Comparison of ENCODE assay signal across 8 mouse cellular contexts in the genomic region with DNA sequence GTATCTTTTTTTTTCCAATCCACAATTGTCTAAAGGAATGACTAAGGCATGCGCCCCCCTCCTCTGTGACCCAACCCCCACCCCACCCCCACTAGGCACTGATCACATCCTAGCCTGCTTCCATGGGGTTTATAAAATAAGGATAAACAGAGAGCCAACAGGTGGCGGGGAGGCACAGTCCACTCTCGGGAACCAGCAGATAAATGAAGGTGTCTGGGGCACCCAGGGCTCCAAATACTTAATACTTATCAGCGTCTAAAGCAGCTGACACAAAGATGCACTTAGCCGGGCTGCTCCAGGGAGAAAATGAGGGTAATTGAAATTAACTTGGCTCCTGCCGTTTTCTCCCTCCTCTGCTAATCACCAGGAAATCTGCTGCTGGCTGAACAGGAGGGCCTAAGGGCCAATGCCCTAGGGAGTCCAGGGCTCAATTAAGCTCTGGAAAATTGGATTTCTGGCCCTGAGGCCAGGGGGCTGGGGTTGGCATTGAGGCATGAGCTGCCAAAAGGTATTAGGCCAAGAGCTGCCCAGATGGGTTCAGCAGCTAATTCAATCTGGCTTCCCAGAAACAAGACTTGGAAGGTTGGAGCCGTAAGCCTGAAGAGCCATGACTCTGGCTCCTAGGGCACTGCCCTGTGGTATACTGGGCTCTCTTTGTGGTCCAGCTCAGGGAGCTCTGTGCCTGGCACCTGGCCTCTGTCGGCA. TPM values are rescaled to one million over a fixed set of nuclear protein-coding genes. Genes with fewer than 3 reads are reported as not detected.
DNase-seq lines count a peak whose midpoint lies in the region; ATAC-seq and TF ChIP-seq lines count a peak whose summit lies in the region.

No protein-coding gene starts in this region.

- H3K4me3 ChIP-seq in heart, embryonic 13.5 days = no peak overlapping the region
- H3K4me3 ChIP-seq in hindbrain, embryonic 13.5 days = no peak overlapping the region
- H3K4me3 ChIP-seq in neural tube, embryonic 11.5 days (ENCODE audit: low read depth, low read length) = no peak overlapping the region
- H3K4me3 ChIP-seq in lung, adult 2 months (replicated peaks; ENCODE audit: extremely low read depth, low read depth, low read length) = no peak overlapping the region
- H3K4me3 ChIP-seq in liver, embryonic 12.5 days = no peak overlapping the region

- H3K27ac ChIP-seq in heart, embryonic 13.5 days (replicated peaks) = peak overlapping the region; percentile 63; the same call in 1 of the 2 replicates
- peak overlapping the region; percentile 9 for H3K27ac ChIP-seq in hindbrain, embryonic 13.5 days
- 0 out of 2 replicates have a peak overlapping the region, but pooled peaks have one; percentile 41 for H3K27ac ChIP-seq in neural tube, embryonic 11.5 days (ENCODE audit: low read depth, low read length)
- H3K27ac ChIP-seq in liver, embryonic 12.5 days = no peak overlapping the region

- H3K9ac ChIP-seq in heart, embryonic 13.5 days = no peak overlapping the region
- H3K9ac ChIP-seq in hindbrain, embryonic 13.5 days = 0 out of 2 replicates have a peak overlapping the region, but pooled peaks have one; percentile 2
- H3K9ac ChIP-seq in neural tube, embryonic 11.5 days (ENCODE audit: low read length) = no peak overlapping the region
- H3K9ac ChIP-seq in liver, embryonic 12.5 days = no peak overlapping the region

- no peak for TF ChIP-seq CTCF in lung, adult 2 months (IDR thresholded peaks at IDR 0.05; ENCODE audit: insufficient read depth, low read length)

- 0 out of 2 replicates have a peak, but pooled peaks cover 7% of the 10 kb centered on the region for H3K27me3 ChIP-seq in heart, embryonic 13.5 days (replicated peaks)
- 0 out of 2 replicates have a peak, but pooled peaks cover 3% of the 10 kb centered on the region for H3K27me3 ChIP-seq in hindbrain, embryonic 13.5 days
- H3K27me3 ChIP-seq in neural tube, embryonic 11.5 days (ENCODE audit: control insufficient read depth, insufficient read depth, low read length) = no peaks in the 10 kb centered on the region
- 0 out of 2 replicates have a peak, but pooled peaks cover 2% of the 10 kb centered on the region for H3K27me3 ChIP-seq in liver, embryonic 12.5 days (replicated peaks)

- peaks cover 18% of the 10 kb centered on the region for H3K4me1 ChIP-seq in heart, embryonic 13.5 days
- H3K4me1 ChIP-seq in hindbrain, embryonic 13.5 days (replicated peaks) = peaks cover 21% of the 10 kb centered on the region
- H3K4me1 ChIP-seq in neural tube, embryonic 11.5 days (ENCODE audit: control insufficient read depth, insufficient read depth, low read length) = 0 out of 2 replicates have a peak, but pooled peaks cover 4% of the 10 kb centered on the region
- H3K4me1 ChIP-seq in lung, adult 2 months (ENCODE audit: control insufficient read depth, insufficient read depth, low read length) = no peaks in the 10 kb centered on the region
- H3K4me1 ChIP-seq in liver, embryonic 12.5 days = no peaks in the 10 kb centered on the region

- no peak for TF ChIP-seq POLR2A in lung, adult 2 months (IDR thresholded peaks at IDR 0.05; ENCODE audit: borderline replicate concordance, extremely low read depth, low read depth, low read length)

- H3K4me2 ChIP-seq in heart, embryonic 13.5 days = peak overlapping the region; percentile 33
- no peak overlapping the region for H3K4me2 ChIP-seq in hindbrain, embryonic 13.5 days
- no peak overlapping the region for H3K4me2 ChIP-seq in neural tube, embryonic 11.5 days (ENCODE audit: low read depth)
- H3K4me2 ChIP-seq in liver, embryonic 12.5 days = no peak overlapping the region

- ATAC-seq in heart, embryonic 13.5 days (ENCODE audit: extremely low read depth, insufficient number of reproducible peaks, low FRiP score, low TSS enrichment) = no peak
- ATAC-seq in hindbrain, embryonic 13.5 days (ENCODE audit: low FRiP score) = peak; percentile 85
- ATAC-seq in neural tube, embryonic 11.5 days (ENCODE audit: insufficient read depth, low FRiP score, low TSS enrichment) = no peak; the same call in 1 of the 2 replicates
- no peak for ATAC-seq in liver, embryonic 12.5 days

- WGBS in heart, embryonic 13.5 days = 26% methylated on average over 8 of the region's 8 CpGs
- WGBS in hindbrain, embryonic 13.5 days = 29% methylated on average over 8 of the region's 8 CpGs
- 34% methylated on average over 8 of the region's 8 CpGs for WGBS in neural tube, embryonic 11.5 days
- 39% methylated on average over 8 of the region's 8 CpGs for WGBS in lung, adult 2 months
- 51% methylated on average over 8 of the region's 8 CpGs for WGBS in liver, embryonic 12.5 days (ENCODE audit: insufficient replicate concordance)

- H3K9me3 ChIP-seq in heart, embryonic 13.5 days = no peaks in the 10 kb centered on the region
- H3K9me3 ChIP-seq in hindbrain, embryonic 13.5 days = no peaks in the 10 kb centered on the region
- no peaks in the 10 kb centered on the region for H3K9me3 ChIP-seq in neural tube, embryonic 11.5 days (ENCODE audit: control insufficient read depth, low read length)
- H3K9me3 ChIP-seq in liver, embryonic 12.5 days (replicated peaks) = no peaks in the 10 kb centered on the region

- no peak for DNase-seq in heart, postnatal 10 days
- DNase-seq in embryo, embryonic 11 days = peak; percentile 77
- DNase-seq in neural tube, embryonic 11.5 days (ENCODE audit: low spot score) = peak; percentile 73
- no peak for DNase-seq in lung, adult 2 months
- no peak for DNase-seq in yolk sac, embryonic 10.5 days (ENCODE audit: low spot score)

- intact Hi-C loops in heart, postnatal 10 days (cut with DNase I) = no loop called here

- no peaks in the 10 kb centered on the region for H3K36me3 ChIP-seq in heart, embryonic 13.5 days
- H3K36me3 ChIP-seq in hindbrain, embryonic 13.5 days = no peaks in the 10 kb centered on the region
- no peaks in the 10 kb centered on the region for H3K36me3 ChIP-seq in neural tube, embryonic 11.5 days (ENCODE audit: control insufficient read depth, insufficient read depth, low read length)
- no peaks in the 10 kb centered on the region for H3K36me3 ChIP-seq in liver, embryonic 12.5 days

RNA-seq across cellular contexts. Expression of a gene that starts 18.8 kb away (rescaled TPM):
- polyA plus RNA-seq in heart, embryonic 13.5 days (2015; fragmentation: Nextera tagmentation; extraction: Ambion mirVana) = 0.27 and 0.36 TPM in 2 replicates
- total RNA-seq in heart, postnatal 10 days (2021) = not detected
- polyA plus RNA-seq in hindbrain, embryonic 13.5 days (2015; fragmentation: Nextera tagmentation; extraction: Ambion mirVana) = 1.2 TPM in 2 replicates
- 5.4 and 6.2 TPM in 2 replicates for polyA plus RNA-seq in neural tube, embryonic 11.5 days (2014; fragmentation: Nextera tagmentation; extraction: Ambion mirVana)
- 0.15 and 0.30 TPM in 2 replicates for polyA plus RNA-seq in lung, adult 2 months (2012; rRNA removed)
- polyA plus RNA-seq in liver, embryonic 12.5 days (2016; fragmentation: Nextera tagmentation; extraction: Ambion mirVana) = 0.04 TPM in 1 of 2 replicates, not detected in the other

RNA-seq across cellular contexts. Expression of a gene that starts 41.0 kb away (rescaled TPM):
- polyA plus RNA-seq in heart, embryonic 13.5 days (2015; fragmentation: Nextera tagmentation; extraction: Ambion mirVana) = 0.11 and 0.35 TPM in 2 replicates
- total RNA-seq in heart, postnatal 10 days (2021) = not detected
- polyA plus RNA-seq in hindbrain, embryonic 13.5 days (2015; fragmentation: Nextera tagmentation; extraction: Ambion mirVana) = 19.8 and 22.4 TPM in 2 replicates
- polyA plus RNA-seq in neural tube, embryonic 11.5 days (2014; fragmentation: Nextera tagmentation; extraction: Ambion mirVana) = 35.0 and 37.5 TPM in 2 replicates
- polyA plus RNA-seq in lung, adult 2 months (2012; rRNA removed) = 0.10 and 0.11 TPM in 2 replicates
- 0.06 TPM in 1 of 2 replicates, not detected in the other for polyA plus RNA-seq in liver, embryonic 12.5 days (2016; fragmentation: Nextera tagmentation; extraction: Ambion mirVana)

Comparison
In these comparisons a context has a peak if more than half of its experiments do, and no peak if none do; other contexts are left out.
1. DNase-seq: peak in embryo, embryonic 11 days (single experiment) and neural tube, embryonic 11.5 days (single experiment); none in heart, postnatal 10 days (0 of 2), lung, adult 2 months (single experiment) and yolk sac, embryonic 10.5 days (single experiment).
2. RNA of a gene that starts 41.0 kb away (polyA plus RNA-seq): 35.0 to 37.5 TPM in neural tube, embryonic 11.5 days and 19.8 to 22.4 TPM in hindbrain, embryonic 13.5 days; 0.11 to 0.35 TPM in heart, embryonic 13.5 days, 0.10 to 0.11 TPM in lung, adult 2 months and 0.06 TPM in liver, embryonic 12.5 days; every median in the first group is over 10 times any median in the second.